Mouse (Mus musculus) ES-Bruce4 (cell line): ENCODE measurements around the gene Lce1a2.

Experiments used
- CTCF ChIP-seq: IDR thresholded peaks from one replicate; pipeline ENCODE4 v1.8.1; 2011; ENCODE audit warnings: low read depth, low read length
- EP300 ChIP-seq: IDR thresholded peaks from 2 replicates; pipeline ENCODE4 v1.6.1; 2011; ENCODE audit warnings: low read depth, low read length; ENCODE audit not compliant: insufficient read depth

- TF ChIP-seq CTCF (no peak), EP300 (no peak)
Observed at GRCm38 (mm10) chr3:92708974-92709373, 38.9 kb upstream of the Lce1a2 start, which contains the start of gene Lce1e.
